Mouse (Mus musculus) v-Abl transformed pro-B cells (cell line): ENCODE measurements around the gene Eci1.
"Not testable (repeated sequence)": the region's sequence is repeated elsewhere in the genome, so short reads cannot be mapped to it uniquely, and the experiment has no call there.

Source experiments
- in situ Hi-C, 2 experiments: fragments of 400-800 bp; cut with MboI; formaldehyde crosslinking; loops; one replicate each; pipeline ENCODE4 v1.15.1; 2025; ENCODE audit not compliant: unreplicated experiment in 2 of 2

Eci1 gene

DNA sequence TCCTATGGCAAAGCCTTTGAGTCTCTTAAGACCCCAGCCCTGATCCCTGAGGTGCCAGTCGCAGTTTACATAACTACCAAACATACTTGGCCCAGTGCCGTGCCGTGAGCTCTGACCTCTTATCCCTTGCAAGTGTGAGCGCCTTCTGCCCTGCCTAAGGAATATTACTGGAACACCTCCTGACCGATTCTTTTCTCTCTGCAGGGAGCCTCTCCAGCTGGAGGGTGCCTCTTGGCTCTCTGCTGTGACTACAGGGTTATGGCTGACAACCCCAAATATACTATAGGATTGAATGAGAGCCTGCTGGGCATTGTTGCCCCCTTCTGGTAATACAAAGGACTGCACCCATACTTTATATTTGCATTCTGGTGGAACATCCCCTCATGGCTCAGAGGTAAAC, 10.6 kb downstream of the Eci1 start:
- in situ Hi-C loops: loop anchor here in 1 of 2 experiments (10.0 kb wide), 1 partner anchor 262 kb away; no protein-coding TSS in a partner anchor

DNA sequence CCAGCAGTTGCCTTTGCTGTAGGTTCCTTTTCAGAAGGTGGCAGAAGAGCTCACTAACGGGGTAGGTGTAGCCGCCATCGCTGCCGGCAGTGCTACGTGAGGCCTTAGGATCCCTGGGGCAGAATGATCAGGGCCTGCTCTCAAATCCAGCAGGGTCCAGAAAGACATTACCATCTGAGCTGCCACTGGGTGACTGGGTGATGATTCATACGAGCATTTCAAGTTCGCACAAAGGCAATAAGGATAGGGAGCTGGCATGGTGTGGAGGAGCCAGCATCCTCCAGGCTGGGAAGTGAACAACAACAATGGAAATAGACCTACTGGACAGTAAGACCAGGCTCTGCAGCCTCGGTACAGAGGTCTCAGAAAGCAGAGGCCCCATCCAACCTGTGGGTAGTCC, 13.9 kb downstream of the Eci1 start:
- in situ Hi-C loops: loop anchor here in 1 of 2 experiments (5.0 kb wide), 1 partner anchor 268 kb away; no protein-coding TSS in a partner anchor

DNA sequence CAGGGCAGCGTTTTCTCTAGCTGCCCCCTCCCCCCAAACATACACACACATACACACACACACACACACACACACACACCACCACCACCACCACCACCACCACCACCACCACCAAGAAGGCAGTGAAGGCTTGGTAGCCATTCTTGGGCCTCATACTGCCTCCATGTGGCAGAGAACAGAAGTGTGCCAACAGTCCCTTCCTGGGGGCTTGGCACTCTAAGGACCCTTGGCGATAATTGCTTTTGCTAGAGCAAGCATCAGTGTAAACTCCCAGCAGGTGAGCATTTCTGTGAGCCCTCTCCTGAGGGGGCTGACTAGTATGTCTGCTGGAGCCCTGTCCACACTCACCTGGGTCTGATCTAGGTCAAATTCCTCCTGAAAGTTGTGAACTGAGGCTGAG, 14.7 kb downstream of the Eci1 start:
- in situ Hi-C loops: loop anchor here in 1 of 2 experiments (5.0 kb wide), 1 partner anchor 269 kb away; no protein-coding TSS in a partner anchor

DNA sequence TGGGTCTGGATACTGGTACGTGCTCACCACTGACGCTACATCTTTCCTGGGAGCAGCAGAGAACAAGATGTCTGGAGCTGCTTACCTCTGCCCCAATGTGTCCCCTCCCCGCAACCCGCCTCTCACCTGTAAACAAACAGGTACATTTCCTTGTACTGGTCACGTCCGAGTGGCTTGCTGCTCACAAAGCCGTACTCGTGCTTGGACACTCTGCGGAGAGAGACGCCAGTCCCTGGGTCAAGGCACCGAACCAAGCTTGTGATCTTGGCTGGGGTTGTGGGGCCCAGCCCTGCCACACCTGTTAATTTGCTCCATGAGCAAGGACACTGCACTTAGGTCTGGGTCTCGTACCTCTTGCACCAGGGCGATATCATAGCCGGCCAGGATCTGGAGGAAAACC, 15.7 kb downstream of the Eci1 start:
- in situ Hi-C loops: loop anchor here in 1 of 2 experiments (5.0 kb wide), 1 partner anchor 270 kb away; no protein-coding TSS in a partner anchor

DNA sequence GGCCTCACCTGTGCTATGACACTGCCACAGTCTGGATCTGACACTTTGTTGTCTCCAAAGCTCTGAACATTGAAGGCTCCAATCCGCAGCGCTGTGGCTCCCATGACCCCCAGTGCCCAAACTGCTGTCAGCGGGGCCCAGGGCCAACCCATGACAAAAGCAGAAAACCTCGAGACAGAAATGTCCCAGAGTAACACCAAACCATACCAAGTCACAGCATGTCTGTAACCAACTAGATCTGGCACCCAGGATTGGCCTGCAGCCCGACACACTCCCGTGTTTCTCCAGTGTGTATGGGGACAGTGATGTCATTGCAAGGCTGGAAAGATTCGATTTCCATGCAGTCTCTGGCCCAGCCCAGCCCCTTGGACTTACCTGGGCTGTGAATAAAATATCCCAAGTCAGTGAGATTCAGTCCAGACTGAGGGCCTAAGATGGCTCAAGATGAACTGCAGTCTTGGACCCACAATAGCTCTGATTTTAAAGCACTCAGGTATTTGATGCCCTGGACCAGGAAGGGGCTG, 16.3 kb downstream of the Eci1 start, which contains the start of gene Dnase1l2:
Gene Dnase1l2 (minus strand): TSS at position 474 of the 524 bp plus-strand sequence.
- in situ Hi-C loops: loop anchor here in 1 of 2 experiments (5.0 kb wide), 1 partner anchor 270 kb away; no protein-coding TSS in a partner anchor

DNA sequence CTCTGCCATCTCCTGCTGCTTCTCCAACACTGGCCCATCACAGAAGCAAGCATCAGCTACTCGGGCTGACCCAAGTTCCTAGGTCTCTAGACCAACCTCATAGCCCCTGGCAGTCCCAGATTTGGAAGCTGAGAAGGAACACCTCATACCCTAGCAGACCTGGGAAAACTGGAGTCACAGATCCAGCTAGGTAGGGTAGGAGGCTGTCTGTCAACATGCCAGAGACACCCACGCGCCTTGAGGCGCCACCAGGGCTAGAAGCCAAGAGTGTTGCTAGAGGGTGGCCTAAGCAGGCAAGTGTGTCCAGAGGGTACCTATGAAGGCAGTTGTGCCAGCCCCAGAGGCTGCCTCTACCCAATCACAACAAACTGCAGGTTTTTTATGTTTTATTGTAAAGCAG, 17.0 kb downstream of the Eci1 start:
- in situ Hi-C loops: loop anchor here in 1 of 2 experiments (5.0 kb wide), 1 partner anchor 271 kb away; no protein-coding TSS in a partner anchor

DNA sequence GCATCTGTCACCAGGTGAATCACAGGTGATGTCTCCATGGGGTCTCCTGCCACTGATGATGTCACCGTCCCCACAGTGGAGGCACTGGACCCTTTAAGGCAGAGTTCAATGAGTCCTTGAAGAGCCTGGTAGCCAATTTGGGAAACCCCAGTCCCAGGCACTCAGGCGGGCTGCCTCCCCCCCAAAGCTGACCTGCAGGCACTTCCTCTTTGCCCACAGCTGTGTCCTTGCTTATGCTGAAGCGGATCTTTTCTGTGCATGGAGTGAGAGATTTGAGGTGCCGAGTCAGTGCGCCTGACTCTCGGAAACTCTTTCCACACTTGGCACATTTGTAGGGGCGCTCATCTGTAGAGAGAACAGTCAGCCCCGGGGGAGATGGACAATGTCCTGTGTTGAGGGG, 20.1 kb downstream of the Eci1 start:
- in situ Hi-C loops: no loop called here

DNA sequence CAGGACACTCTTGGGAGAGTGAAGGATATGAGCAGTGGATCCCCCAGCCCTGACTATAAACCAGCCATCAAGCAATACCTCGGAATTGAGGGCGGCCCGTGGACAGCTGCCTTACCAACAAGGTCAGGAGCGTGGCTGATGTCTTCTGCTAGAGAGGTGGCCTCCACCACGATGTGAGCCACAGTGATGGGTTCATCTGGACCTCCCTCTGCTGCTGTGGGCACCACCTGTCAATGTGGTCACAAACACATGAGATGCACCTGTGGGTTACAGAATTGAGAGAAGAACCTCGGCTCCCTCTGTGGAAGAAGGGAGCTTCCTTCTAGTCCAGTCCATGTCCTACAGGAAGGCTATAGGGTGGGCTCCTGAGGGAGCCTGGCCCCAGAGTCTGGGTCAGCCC, 23.1 kb downstream of the Eci1 start:
- in situ Hi-C loops: no loop called here

DNA sequence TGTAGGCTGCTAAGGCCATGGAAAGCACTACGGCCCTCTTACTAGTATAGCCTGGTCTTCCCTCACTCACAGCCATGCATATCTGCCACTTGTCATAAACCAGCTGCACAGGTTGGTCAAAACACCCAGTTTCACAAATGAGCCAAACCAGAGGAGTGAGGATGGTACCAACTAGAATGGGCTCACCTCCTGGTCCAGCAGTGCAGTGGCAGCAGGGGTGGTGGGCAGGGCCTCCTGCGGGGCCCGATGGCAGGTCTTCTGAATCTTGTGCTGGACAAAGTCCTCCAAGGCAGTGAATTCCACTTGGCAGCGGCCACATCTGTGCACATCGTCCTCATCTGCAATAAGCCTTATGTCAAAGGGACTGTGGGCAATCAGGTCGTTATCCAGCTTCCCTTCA, 24.8 kb downstream of the Eci1 start:
- in situ Hi-C loops: no loop called here

DNA sequence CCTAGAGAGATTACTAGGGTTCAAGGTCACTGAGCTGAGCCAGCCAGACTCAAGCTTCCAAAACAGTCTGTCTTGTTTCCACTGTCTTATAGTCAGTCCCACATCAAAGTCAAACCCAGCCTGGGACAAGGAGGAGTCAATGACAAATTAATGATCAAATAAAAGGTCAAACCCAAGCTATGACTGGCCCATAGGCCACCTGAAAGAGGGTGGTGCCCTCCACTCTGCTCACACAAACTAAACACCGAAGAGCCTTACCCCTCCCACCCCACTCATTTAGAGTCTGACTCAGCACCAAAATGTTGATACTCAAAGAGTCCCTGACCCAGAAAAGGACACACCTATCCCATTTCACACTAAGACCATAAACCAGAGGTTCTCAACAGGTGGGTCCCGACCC, 26.9 kb downstream of the Eci1 start:
- in situ Hi-C loops: no loop called here

DNA sequence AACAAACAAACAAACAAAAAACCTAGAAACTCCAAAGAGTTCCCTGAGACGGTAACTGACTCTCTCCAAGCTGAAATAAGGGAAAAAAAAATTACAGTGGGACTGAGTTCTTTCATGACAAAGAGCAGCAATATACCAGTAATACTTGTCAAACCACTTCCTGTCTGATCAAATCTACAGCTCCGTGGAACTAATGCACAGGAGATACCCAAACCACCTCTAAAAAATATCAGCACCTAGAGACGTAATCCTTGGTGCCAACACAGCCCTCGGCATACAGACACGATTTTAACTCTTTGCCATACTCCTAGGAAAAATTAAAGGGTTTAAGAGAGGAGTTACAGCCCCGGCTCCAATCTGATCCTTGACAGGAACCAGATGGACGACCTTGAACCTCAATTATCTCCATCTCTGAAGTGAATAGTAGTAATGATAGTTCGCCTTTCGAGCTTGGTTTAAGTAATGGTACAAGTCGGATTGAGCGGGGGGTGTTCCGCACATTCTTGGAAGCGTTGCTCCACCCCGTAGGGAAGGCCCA, 27.8 kb downstream of the Eci1 start:
- in situ Hi-C loops: no loop called here

DNA sequence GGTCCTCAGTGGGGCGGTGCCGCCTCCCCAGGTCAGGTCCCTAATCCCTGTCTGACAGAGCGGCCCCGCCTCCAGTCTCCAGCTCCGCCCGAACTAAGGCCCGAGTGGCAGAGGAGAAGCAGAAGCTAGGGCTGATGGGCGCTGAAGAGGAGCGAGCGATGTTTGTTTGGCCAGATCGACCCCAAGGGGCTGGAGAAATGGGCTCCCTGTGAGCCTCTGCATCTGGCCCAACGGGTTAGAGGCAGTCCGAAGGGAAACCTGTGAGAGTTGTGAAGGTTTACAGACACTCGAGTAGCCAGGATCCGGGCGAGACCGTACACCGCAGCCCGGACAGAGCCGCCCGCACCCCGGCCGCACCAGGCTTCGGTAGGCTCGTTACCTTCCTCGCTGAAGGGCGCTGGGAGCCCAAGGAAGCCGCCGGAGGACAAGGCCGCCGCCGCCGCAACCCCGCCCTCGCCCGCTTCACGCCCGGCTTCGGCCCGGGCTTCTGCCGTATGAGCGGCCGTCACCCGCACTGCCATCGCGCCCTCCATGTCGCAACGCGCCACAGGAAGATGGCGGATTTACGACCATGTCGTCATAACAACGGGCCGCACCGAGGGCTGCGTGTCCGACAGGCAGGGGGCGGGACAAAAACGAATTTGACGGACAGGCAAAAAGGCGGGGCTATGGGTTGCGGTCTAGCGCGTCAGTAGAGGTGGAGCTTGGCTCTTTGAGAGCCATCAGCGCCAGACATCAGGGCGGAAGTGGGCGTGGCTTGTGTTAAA, 28.5 kb downstream of the Eci1 start:
- in situ Hi-C loops: no loop called here

DNA sequence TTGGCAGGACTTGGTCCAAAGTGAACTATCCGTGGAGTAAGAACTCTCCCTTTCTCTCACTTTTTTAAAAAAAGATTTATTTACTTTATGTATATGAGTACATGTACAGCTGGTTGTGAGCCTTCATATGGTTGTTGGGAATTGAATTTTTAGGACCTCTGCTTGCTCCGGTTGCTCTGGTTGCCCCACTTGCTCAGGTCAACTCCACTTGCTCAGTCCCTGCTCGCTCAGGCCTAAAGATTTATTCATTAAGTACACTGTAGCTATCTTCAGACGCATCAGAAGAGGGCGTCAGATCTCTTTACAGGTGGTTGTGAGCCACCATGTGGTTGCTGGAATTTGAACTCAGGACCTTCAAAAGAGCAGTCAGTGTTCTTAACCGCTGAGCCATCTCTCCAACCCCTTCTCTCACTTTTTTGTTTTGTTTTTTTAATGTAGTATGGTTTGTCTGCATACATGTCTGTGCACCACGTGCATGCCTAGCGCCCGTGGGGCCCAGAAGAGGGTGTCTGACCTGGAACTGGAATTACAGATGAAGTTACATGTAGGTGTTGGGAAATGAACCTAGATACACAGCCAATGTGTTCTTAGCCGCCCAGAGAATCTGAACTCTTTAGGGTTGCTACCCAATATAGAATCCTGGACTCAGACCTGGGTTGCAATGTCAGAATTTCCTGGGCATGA, 29.2 kb downstream of the Eci1 start:
- in situ Hi-C loops: not testable (repeated sequence)

DNA sequence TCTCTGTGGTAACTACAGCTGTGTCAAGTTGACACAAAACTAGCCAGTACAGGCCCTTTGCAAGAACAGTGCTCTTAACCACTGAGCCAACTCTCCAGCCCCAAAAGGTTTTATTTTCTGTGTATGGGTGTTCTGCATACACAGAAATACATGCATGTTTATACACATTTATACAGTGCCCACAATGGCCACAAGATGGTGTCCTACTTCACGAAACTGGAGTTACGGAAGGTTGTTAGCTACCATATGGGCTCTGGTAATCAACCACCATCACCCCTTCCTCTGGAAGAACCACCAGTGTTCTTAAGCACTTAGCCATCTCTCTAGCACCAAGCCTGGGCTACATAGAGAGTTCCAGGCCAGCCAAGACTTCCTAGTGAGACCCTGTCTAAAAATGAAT, 35.1 kb downstream of the Eci1 start:
- in situ Hi-C loops: no loop called here

DNA sequence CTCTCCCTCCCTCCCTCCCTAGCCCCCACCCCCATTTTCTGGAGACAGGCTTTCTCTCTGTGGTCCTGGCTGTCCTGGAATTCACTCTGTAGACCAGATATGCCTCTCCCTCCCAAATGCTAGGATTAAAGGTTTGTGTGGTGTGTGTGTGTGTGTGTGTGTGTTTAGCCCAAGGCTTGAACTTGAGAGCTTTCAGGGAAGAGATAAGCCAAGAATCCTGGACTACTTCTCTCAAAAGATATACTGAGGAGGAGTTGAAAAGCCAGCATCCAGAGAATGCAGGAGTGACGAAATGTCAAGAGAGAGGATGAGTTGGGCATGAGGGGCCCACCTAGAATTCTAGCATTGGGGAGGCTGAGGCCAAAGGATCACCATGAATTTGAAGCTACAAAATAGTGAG, 36.5 kb downstream of the Eci1 start:
- in situ Hi-C loops: no loop called here

DNA sequence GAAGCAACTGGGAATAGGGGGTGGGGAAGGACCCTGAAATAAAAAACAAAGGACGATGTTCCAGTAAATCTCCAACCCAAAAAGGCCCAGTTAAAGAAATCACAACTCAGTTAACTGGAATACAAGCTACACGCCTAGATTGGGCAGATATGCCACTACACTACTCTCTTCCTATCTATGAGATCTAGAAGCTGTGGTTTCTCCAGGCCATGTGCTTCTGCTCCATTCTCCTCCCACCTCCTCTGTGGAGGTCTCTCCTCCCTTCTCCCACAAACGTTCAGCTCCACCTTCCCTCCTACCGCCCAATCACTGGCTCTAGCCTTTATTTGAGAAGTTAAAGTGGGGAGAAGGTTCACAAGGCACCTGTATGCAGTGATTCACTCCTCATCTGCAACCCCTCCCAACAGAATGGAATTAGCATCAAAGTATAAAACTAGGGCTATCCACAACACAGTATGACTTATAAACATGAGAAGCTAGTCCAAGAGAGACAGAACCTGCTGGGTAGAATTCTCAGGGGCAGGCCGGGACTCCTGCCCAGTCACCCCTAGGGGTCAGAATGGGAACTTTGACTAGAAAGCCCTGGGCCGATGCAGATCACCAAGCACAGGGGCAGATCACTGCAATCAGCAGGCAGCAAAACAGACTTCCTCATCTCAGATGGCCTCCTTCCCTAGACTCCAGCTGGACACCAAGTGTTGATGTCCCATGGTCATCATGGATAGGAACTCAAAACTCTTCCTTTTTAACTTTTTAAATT, 37.1 kb downstream of the Eci1 start:
- in situ Hi-C loops: no loop called here

DNA sequence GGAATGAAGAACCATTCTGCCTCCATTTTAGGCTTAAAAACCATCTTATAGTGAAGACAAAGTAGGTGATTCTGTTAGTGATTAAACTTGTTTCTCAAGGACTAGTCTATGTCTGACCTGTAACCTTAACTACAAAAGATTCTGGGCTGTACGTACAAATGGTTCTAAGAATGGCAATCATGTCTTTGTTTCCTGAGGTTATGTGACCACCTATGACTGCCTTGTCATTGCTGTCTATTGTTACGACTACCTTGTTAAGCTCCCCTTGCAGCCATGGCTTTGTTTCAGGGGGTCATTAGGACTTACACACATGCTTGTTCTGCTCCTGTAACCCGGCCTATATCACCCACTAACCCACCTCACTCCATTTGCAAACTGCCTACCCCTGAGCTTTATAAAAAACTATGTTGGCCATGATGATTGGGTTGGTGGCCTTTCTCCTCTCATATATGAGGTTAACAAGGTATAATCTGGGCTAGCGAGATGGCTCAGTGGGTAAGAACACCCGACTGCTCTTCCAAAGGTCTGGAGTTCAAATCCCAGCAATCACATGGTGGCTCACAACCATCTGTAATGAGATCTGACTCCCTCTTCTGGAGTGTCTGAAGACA, 42.3 kb downstream of the Eci1 start:
- in situ Hi-C loops: no loop called here

DNA sequence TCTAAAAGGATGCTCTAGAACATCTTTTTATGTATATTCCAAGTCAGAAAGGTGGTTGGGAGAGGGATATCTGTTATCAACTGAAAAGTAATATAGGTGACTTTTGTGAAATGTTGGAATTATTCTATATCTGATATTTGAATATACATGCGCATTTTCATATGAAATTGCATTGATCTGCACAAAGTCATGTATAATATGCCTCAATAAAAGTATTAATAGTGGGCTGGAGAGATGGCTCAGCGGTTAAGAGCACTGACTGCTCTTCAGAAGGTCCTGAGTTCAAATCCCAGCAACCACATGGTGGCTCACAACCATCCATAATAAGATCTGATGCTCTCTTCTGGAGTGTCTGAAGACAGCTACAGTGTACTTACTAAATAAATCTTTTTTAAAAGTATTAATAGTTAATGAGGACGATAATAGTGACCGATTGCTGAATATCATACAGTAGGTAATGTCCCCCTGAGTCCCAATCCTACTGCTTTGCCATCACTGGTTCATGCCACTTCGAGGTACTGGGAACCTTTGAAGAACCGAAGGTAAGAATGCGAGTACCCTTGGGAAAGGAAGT, 43.0 kb downstream of the Eci1 start:
- in situ Hi-C loops: no loop called here

DNA sequence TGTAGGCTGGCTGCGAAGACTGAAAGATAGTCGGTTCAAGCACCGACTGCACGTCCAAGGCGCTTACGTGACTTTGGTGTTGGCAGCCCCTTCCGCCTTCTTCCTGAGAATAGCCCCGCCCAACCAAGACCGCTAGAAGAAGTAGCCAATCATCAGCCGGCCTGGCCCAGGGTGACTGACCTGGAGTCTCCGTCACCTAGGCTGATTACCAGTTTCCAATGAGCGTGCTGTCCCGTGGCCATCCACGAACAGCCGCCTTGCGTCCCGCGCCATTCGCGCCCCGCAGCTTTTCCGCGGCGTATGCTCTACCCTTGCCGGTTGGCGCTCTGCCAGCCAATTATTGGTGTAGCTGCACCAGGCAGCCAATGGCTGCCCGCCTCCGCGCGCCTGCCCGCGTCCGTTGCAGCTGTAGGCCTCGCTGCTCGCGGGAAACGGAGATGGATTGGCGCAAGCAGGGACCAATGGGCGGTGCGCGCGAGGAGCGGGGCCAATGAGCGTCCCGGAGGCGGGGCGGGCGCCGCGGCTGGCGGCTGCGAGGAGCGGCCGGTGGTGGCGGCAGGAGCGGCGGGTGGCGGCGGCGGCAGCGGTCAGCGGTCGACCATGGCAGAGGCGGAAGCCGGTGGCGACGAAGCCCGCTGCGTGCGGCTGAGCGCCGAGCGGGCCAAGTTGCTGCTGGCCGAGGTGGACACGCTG, 43.6 kb downstream of the Eci1 start, which contains the start of the genes E4f1 and Pgp:
Gene E4f1 (minus strand): TSS at position 404 of the 693 bp plus-strand sequence.
Gene Pgp (plus strand): TSS at position 483 of the 693 bp plus-strand sequence.
- in situ Hi-C loops: no loop called here
